ENCODE assay signal across 22 mouse cellular contexts in the genomic region with DNA sequence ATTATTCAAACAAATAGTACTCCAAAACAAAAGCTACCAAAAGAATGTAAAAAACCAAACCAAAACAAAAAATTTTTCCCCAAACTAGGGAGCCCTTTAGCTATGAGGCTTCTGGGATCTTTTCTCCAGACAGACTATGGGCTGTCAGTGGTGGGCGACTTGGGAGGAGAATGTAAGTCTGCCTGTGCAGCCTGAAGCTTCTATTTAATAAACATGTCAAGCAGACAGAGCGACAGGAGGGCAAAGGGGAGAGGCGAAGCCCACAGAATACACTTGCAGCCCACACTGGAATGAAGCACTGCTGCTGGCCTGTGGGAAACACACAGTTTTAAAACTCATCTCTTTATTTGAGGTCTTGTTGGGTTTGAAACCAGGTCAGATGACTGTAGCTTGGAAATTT. TPM values are rescaled to one million over a fixed set of nuclear protein-coding genes. Genes with fewer than 3 reads are reported as not detected.
"Had no signal": no experiment of that assay in that cellular context is flagged by ENCODE, and none has a peak within 500 bp of the region (broad histone marks: within the 10 kb centered on the region; RNA-seq: fewer than 3 reads in every experiment).

No protein-coding gene starts in this region.

- H3K27me3 ChIP-seq: kidney, embryonic 15.5 days; limb, embryonic 12.5 days; limb, embryonic 15.5 days; megakaryocyte, embryonic 14.5 days had no signal

- H3K36me3 ChIP-seq: kidney, embryonic 15.5 days; limb, embryonic 12.5 days; midbrain, embryonic 10.5 days had no signal

- ATAC-seq: liver, postnatal 0 days had no signal

- H3K9me3 ChIP-seq: kidney, embryonic 15.5 days; limb, embryonic 12.5 days; limb, embryonic 15.5 days; megakaryocyte, embryonic 14.5 days; midbrain, embryonic 10.5 days had no signal

- H3K27ac ChIP-seq: kidney, embryonic 15.5 days; limb, embryonic 12.5 days; limb, embryonic 15.5 days; liver, embryonic 14.5 days; midbrain, embryonic 10.5 days had no signal

- H3K4me3 ChIP-seq: kidney, embryonic 15.5 days; limb, embryonic 12.5 days; limb, embryonic 15.5 days; megakaryocyte, embryonic 14.5 days; midbrain, embryonic 10.5 days had no signal

- H3K4me1 ChIP-seq: kidney, embryonic 15.5 days; limb, embryonic 12.5 days; limb, embryonic 15.5 days; megakaryocyte, embryonic 14.5 days had no signal

- H3K4me2 ChIP-seq: kidney, embryonic 15.5 days; limb, embryonic 12.5 days; limb, embryonic 15.5 days; liver, embryonic 11.5 days had no signal

- H3K9ac ChIP-seq: kidney, embryonic 15.5 days; limb, embryonic 12.5 days; limb, embryonic 15.5 days; liver, embryonic 14.5 days; liver, postnatal 0 days had no signal

- DNase-seq: kidney, adult 8-10 months; kidney, postnatal 10 days; kidney, postnatal 36 days; layer of hippocampus, postnatal 36 days; left cerebral cortex, postnatal 4 days; liver, postnatal 0 days; lung, postnatal 36 days; midbrain, embryonic 14.5 days; thymus, adult 18-20 months; thymus, postnatal 36 days had no signal

RNA-seq across cellular contexts. Expression of a gene that starts 42.9 kb away (rescaled TPM):
- total RNA-seq: layer of hippocampus, postnatal 10 days; layer of hippocampus, postnatal 36 days; left cerebral cortex, adult 8-10 months; left cerebral cortex, postnatal 14 days; left cerebral cortex, postnatal 4 days; midbrain, postnatal 0 days had no signal
- polyA plus RNA-seq: liver, postnatal 0 days; lung, embryonic 16.5 days had no signal
